Mouse (Mus musculus) thymus, adult 2 months (tissue): ENCODE data around the gene Oaz1.

Source experiments
- CTCF ChIP-seq: fragments of 200-500 bp; IDR thresholded peaks from 2 replicates; pipeline ENCODE4 v1.5.1; 2012; ENCODE audit warnings: mild to moderate bottlenecking, control low read depth, low read length, moderate library complexity, borderline replicate concordance; ENCODE audit not compliant: control insufficient read depth, poor library complexity, insufficient read depth; ENCODE audit errors: extremely low read depth
- POLR2A ChIP-seq: fragments of 200-500 bp; IDR thresholded peaks from 2 replicates; pipeline ENCODE4 v1.6.1; 2012; ENCODE audit warnings: mild to moderate bottlenecking, low read length, control low read depth, moderate library complexity; ENCODE audit not compliant: control insufficient read depth, poor library complexity, insufficient read depth; ENCODE audit errors: extremely low read depth

GRCm38 (mm10) chr10:80779565-80779964, 46.9 kb upstream of the Oaz1 start:
- no peak for TF ChIP-seq CTCF
- no peak for TF ChIP-seq POLR2A
